Mouse (Mus musculus) left cerebral cortex, adult 18-20 months (tissue): ENCODE measurements around the gene C5ar1. TPM values are rescaled to one million over a fixed set of nuclear protein-coding genes. Genes with fewer than 3 reads are reported as not detected.
A peak's percentile ranks its signal among the peaks of the same experiment; 100 is the strongest.
"Not testable (repeated sequence)": the region's sequence is repeated elsewhere in the genome, so short reads cannot be mapped to it uniquely, and the experiment has no call there.

Source experiments
- DNase-seq, 2 experiments: peaks; one replicate each; pipeline ENCODE4 v3.0.0; 2021 to 2022; ENCODE audit warnings: low spot score in 2 of 2, mixed read lengths in 1 of 2
- total RNA-seq, 2 experiments: library from RNA; stranded (reverse); gene quantifications; 2 replicates each; pipeline ENCODE4 v1.2.3; 2021

The C5ar1 gene
- total RNA-seq, 2 experiments from 2014 or later = 1.2 to 2.4 TPM

GRCm38 (mm10) chr7:16274922-16275890 is 15.9 kb upstream of the C5ar1 start:
- DNase-seq = no peak

DNA sequence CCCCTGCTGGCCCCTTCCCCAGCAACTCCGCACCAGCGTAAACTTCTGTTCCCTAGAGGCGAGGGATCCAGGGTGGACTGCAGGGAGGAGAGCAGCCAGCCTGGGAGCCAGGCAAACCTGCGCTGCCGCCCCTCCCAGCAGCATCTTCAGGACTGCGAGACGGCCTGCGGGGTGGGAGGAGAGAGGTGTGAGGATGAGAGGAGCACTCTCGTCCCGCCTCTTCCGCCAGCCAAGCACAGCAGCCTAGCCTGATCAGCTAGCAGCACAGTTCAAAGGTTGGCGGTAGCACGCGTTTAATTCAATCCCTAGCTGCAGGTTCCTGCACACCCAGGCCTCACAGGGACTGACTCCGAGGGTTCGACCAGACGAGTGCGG is 14.4 kb upstream of the C5ar1 start:
- DNase-seq = peak; percentile 52 to 68

DNA sequence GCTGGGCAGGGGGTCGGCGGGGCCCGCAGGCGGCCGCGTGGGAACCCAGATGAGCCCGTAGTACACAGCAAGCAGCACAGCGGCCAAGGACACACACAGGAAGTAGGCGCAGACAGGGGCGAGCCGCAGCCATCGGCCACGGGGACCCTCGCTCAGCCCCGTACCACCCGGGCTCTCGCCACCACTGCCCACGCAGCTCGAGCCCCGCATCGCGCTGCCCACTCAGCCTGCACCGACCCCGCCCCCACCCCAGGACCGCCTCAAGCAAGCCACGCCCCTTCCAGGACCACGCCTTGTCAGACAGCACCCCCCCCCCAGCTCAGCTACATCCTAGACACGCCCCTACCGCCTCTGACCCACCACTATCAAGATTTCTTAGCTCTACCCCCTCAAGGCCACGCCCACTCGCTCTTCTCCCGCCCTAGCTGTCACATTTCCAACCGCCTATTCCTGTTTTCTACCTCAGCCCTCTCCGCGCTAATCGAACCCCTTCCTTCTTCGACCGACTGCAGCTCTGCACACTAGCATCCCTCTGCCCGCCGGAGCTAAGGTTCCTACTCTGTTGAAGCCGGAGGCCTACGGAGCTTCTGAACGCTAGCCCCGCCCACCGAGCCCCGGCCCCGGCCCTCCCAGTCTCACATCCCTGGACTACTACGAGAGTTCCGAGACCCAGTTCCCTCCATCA is 13.9 kb upstream of the C5ar1 start, which contains the start of gene Inafm1:
Inafm1 (minus strand) TSS at position 537 of the 685 bp plus-strand sequence.
- peak; percentile 71 to 82 for DNase-seq

DNA sequence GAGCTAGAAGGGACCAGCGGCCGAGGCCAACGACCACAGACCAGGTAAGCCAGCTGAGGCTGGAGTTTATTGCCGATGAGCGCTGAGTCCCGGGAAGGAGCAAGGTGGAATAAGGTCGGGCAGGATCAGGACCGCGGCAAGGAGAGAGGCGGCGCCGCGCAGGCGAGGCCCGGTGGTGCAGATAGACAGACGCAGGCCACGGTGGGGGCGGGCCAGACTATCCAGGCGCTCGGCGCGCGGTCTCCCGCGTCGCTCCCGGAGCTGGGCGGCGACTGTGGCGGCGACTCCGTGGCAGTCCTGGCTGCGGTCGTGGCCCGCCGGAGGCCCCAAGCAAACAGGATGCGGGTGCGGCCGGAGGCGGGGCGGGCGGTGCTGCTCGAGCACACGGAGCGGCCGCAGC is 13.3 kb upstream of the C5ar1 start:
- DNase-seq = peak; percentile 69 to 79

DNA sequence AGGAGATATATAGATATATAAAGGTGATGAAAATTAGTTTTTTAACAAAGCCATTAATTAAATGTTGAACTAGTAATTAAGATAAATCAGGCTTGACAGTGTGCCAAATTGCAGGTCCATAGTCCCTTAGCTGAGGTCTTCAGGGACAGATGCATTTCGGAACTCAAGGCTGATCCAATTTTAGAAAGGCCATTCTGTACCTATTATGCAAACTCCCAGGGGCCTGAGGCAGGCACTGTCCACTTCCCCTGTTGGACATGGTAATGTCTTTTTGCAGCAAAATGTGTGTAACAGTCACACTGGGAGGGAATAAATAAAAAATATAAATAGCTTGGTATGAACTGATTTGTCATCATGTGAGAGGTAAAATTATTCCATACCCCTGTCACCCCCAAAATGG is 11.8 kb upstream of the C5ar1 start:
- no peak for DNase-seq

GRCm38 (mm10) chr7:16266593-16266992 is 7.3 kb upstream of the C5ar1 start:
- DNase-seq = not testable (repeated sequence)

DNA sequence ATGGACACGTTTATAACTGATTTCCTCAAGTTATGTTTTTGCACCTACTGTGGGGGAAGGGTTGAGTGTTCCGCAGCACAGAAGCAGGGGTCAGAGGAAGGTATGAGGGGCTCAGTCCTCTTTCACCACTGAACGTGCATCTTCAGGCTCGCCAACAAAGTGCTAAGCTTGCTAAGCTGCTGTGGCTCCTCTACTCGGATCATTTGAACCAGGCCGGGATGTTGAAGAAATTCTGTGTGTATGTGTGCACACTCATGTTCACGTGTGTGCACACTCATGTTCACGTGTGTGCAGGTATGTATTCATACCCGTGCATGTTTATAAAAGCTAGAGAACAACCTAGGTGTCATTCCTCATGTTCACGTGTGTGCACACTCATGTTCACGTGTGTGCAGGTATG is 6.5 kb upstream of the C5ar1 start:
- no peak for DNase-seq

DNA sequence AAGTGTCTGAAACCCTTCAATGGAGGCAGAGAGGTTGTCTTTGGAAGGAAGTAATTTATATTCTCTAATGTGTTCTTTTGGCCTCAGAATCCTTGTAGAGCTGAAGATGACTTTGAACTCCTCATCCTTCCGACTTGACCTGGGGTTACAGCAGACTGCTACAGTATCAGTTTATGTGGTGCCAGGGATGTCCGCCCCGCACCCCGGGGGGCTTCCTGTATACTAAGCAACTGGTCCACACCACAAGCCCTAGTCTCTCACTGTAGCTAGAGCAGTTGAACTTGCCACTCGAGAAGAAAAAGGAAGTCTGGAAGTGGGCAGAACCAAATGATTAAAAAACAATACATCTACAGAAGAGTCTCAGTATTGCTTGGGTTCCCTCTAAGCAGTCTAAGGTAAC is 4.5 kb upstream of the C5ar1 start:
- DNase-seq = no peak

DNA sequence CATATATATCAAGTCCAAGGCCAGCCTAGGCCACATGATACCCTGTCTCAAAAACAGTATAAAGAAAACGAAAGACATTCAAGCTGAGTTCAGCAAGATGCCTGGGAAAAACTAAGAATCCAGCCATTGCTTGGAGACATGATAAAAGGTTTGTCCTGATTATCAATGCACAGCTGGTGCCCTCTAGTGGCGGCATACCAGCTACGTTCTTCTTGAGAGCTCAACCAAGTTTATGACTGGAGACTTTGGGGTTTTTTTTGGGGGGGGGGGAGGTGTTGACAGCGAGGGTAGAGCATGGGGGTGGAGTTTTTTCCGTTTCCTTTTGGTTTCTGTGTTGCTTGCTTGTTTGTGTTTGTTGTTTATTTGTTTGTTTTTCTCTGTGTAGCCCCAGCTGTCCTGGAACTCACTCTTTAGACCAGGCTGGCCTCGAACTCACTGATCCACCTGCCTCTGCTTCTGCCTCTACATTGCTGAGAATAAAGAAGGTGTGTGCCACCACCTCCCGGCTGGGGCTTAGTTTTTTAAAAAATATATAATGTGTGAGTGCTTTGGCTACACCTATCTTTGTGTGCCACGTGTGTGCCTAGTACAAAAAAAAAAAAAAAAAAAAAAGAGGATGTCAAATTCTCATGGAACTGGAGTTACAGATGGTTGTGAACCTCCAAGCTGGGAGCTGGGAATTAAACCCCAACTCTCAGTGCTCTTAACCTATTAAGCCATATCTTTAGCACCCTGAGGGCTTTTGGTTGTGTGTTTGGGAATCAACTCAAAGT is 3.9 kb upstream of the C5ar1 start:
- DNase-seq = peak; percentile 78 to 87

- no peak for DNase-seq
These were observed 1.8 kb upstream of the C5ar1 start for GRCm38 (mm10) chr7:16261097-16261496.

DNA sequence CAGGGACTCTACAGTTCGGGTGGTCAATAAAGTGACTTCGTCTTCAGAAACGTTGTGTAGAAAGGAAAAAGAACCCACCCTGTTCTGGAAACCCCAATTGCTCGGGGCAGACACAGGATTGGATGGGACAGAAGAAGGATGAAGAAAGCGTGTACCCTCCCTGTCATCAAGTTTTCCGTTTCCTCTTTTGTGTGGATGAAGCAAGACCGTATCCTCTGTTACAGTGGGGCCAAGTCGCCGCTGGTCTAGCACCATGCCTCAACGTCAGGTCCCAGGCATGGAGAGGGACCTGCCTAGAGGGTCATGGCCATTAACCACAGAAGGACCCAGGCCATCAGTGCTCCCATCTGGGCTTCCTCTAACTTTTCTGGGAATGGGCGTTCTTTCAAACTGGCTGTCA is 1.5 kb downstream of the C5ar1 start:
- no peak for DNase-seq

DNA sequence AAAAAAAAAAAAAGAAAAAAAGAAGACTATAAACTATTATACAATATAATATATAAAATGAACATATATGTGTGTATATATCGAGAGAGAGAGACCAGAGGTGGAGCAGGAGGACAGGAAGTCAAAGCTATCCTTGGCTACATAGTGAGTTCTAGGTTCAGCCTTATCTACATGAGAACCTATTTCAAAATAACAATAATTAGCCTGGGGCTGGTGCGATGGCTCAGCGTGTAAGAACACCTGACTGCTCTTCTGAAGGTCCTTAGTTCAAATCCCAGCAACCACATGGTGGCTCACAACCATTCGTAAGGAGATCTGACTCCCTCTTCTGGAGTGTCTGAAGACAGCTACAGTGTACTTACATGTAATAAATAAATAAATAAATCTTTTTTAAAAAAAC is 3.4 kb downstream of the C5ar1 start:
- not testable (repeated sequence) for DNase-seq

DNA sequence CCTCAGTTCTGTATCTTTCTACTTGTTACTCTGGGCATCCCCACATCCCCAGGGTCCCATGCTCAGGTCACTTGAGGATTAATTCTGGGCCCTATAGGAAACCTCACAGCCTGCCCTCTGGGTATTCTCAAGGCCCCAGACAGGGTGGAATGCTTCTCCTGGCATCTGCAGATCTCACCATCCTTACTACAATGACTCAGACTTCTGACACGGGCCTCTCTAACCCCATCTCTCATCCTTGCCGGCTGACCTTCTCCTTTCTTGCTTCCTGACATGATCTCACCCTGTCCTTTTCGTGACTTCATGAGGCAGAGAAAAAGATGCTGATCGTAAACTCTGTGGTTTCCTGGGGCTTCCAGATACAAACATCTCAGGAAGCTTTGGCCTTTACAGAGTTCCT is 5.1 kb downstream of the C5ar1 start:
- DNase-seq = no peak

DNA sequence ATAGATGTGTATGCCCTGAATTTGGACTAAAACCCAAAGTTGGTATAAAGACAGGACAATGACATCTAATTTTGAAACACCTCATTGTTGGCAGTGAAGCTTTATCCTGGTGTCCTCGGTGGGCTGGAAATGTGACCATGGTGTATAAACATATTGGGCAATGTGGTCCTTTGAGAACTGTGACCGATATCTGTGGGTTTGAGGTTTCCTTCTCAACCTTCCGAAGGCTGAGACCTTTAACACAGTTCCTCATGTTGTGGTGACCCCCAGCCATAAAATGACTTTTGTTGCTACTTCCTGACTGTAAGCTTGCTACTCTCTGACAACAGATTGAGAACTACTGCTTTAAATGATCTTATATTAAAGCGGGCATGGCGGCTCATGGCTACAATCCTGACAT is 8.7 kb downstream of the C5ar1 start:
- no peak for DNase-seq

DNA sequence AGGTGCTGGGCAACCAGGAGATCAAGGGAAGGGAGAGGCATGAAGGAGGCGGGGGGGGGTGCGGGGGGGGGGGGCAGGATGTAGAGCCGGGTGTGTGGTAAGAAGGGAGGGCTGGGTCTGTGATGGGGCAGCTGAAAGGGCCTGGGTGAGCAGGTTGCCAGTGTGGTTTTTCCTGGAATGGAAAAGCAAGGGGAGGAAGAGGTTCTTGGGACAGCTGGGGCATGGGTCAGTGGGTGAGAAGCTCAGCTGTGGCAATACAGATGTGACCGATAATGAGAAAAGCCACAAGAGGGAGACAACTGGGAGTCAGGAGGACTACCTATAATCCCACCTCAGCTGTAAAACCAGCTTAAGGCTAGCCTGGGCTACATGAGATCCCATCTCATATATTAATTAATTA is 13.4 kb downstream of the C5ar1 start:
- DNase-seq = no peak

DNA sequence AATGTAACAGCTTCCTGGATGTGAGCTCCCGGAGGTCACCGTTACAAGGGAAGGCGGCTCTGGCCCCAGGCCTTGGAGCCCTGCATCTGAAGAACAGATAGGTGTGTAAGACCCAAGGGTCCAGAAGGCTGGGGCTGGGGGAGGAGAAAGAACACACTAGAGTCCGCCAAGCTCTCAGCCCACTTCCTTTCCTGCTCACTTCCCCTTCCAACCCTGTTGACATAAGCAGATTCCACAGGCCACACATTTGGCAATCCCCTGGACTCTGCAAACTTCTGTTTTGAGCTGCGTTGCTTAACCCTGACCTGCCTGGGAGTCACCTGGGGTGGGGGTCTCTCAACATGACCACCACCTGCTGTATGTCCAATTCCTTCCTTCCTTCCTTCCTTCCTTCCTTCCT is 15.3 kb downstream of the C5ar1 start, which contains the start of gene C5ar2:
C5ar2 (minus strand) TSS at position 88 of the 400 bp plus-strand sequence.
- DNase-seq = no peak

- DNase-seq = no peak
These were observed 17.1 kb downstream of the C5ar1 start for GRCm38 (mm10) chr7:16242198-16242597.

DNA sequence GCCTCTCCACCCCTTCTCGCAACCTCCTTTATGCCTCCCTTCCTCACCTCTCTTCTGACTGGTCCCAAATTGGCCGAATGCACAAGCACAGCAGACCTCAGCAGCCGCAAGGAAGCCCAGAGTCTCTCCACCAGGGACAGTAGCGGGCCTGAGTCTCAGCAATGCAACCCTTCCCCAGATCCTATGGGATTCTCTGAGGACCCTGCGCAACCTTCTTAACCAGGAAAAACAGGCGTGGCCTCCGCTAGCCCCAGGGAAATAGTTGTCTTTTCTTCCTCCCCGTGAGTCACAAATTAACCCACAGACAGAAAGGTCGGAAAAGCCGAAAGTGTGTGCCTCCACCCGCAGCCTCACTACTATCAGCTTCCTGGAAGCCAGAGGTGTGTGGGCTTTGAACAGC is 17.6 kb downstream of the C5ar1 start:
- DNase-seq = no peak

GRCm38 (mm10) chr7:16240978-16241303 is 18.4 kb downstream of the C5ar1 start:
- no peak for DNase-seq

DNA sequence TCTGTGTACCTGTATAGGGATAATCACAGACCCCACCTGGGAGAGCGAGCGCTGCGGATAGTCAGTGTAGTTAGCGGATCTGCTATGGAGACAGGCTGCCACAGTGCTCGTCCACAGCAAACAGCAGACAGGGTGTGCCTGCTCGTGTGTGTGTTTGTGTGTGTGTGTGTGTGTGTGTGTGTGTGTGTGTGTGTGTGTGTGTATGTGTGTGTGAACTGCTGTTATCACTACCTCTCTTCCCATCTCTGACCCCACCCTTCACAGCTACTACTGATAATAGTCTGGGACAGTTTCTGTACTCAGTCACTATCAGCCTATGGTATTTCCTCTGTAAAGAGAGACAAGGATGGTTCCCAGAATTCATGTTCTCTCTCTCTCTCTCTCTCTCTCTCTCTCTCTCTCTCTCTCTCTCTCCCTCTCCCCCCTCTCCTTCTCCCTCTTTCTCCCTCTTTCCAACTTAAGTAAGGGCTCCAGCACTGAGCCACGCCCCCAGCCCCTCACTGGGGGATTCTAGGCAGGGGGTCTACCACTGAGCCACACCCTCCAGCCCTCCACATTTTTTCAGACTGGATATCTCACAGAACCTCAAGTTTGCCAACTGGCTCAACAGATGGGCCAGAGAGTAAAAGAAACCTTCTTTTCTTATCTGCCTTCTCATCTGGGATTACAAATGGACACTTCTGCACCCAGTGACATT is 18.9 kb downstream of the C5ar1 start:
- no peak for DNase-seq

GRCm38 (mm10) chr7:16239554-16239997 is 19.8 kb downstream of the C5ar1 start:
- DNase-seq = no peak
